Mouse (Mus musculus) kidney, adult 2 months (tissue): ENCODE measurements around the gene Deaf1. TPM values are rescaled to one million over a fixed set of nuclear protein-coding genes. Genes with fewer than 3 reads are reported as not detected.

Source experiments
- DNase-seq: peaks from one replicate; pipeline ENCODE4 v3.0.0; 2021
- H3K27ac ChIP-seq: fragments of 200-500 bp; 2 replicates; pipeline ENCODE4 v1.5.1; 2012; ENCODE audit warnings: low read depth, low read length, control low read depth, inconsistent platforms; ENCODE audit not compliant: insufficient read depth
- H3K27me3 ChIP-seq: fragments of 200-500 bp; replicated peaks from 2 replicates; pipeline ENCODE4 v1.6.1; 2012; ENCODE audit warnings: mild to moderate bottlenecking, moderate library complexity, low read length, inconsistent platforms; ENCODE audit not compliant: control insufficient read depth, insufficient read depth
- H3K36me3 ChIP-seq: fragments of 200-500 bp; 2 replicates; pipeline ENCODE4 v1.6.1; 2012; ENCODE audit warnings: mild to moderate bottlenecking, moderate library complexity, low read length, inconsistent platforms; ENCODE audit not compliant: control insufficient read depth, insufficient read depth
- H3K4me1 ChIP-seq: fragments of 200-500 bp; 2 replicates; pipeline ENCODE4 v1.6.1; 2011; ENCODE audit warnings: low read length; ENCODE audit not compliant: control insufficient read depth, insufficient read depth
- H3K4me3 ChIP-seq: fragments of 200-500 bp; 2 replicates; pipeline ENCODE4 v1.5.1; 2011; ENCODE audit warnings: mild to moderate bottlenecking, low read depth, low read length, control low read depth; ENCODE audit not compliant: insufficient read depth
- CTCF ChIP-seq: fragments of 200-500 bp; conservative IDR thresholded peaks from 2 replicates; pipeline ENCODE4 v1.5.1; 2011; ENCODE audit warnings: low read depth, mild to moderate bottlenecking, control low read depth, low read length, moderate library complexity, mixed read lengths; ENCODE audit not compliant: insufficient read depth, insufficient read length
- POLR2A ChIP-seq: fragments of 200-500 bp; IDR thresholded peaks from one replicate; pipeline ENCODE4 v1.6.1; 2011; ENCODE audit warnings: low read depth, low read length, control low read depth
- WGBS: fragments of 180-500 bp; shearing (Covaris S2); methylation state at CpG from one replicate; pipeline ENCODE4 v1.1.7; 2018; 5-methylcytosine and 5-hydroxymethylcytosine counted together
- polyA plus RNA-seq: library from polyadenylated mRNA; depleted of rRNA; stranded (reverse); fragments of >200 nt; gene quantifications from 2 replicates; pipeline ENCODE4 v1.2.3, GENCODE M21; 2012

Deaf1 gene
- polyA plus RNA-seq, 1 experiment = 26.8 TPM

- H3K27ac ChIP-seq = no peak overlapping the region
- DNase-seq = no peak
- 0 out of 2 replicates have a peak, but pooled peaks cover 1% of the 10 kb centered on the region for H3K36me3 ChIP-seq
- TF ChIP-seq POLR2A (no peak), CTCF (no peak)
- no peaks in the 10 kb centered on the region; the same call in 1 of the 2 replicates for H3K4me1 ChIP-seq
- no peak overlapping the region for H3K4me3 ChIP-seq
- WGBS = 89% methylated on average over 8 of the region's 8 CpGs
- no peaks in the 10 kb centered on the region for H3K27me3 ChIP-seq
Measured at GRCm38 (mm10) chr7:141315076-141315475, 12.4 kb downstream of the Deaf1 start.

- Histone ChIP-seq H3K4me3 (no peak overlapping the region), H3K27me3 (no peaks in the 10 kb centered on the region), H3K36me3 (0 out of 2 replicates have a peak, but pooled peaks cover 1% of the 10 kb centered on the region), H3K4me1 (no peaks in the 10 kb centered on the region; the same call in 1 of the 2 replicates), H3K27ac (no peak overlapping the region)
- WGBS = 85% methylated on average over 2 of the region's 2 CpGs
- TF ChIP-seq CTCF (no peak), POLR2A (no peak)
- DNase-seq = no peak
Measured at GRCm38 (mm10) chr7:141314416-141314815, 13.1 kb downstream of the Deaf1 start.

DNA sequence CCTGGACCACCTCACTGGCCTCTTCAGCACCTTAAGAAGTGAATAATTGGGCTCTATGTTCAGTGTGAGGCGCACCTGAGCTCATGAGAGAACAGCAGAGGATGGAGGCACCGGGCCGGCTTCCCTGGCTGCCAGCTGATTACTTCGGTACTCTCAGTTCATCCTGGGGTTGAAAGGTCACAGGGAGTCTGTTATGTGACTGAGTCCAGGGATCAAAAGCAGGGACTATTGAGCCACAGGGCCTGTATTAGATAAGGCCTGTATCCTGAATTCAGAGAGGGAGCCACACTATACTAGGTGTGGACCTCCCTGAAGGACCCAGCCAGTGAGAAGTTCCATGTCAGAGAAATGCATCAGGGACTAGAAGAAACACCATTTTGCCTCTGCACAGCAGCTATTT, 23.0 kb downstream of the Deaf1 start:
- TF ChIP-seq CTCF = no peak
- TF ChIP-seq POLR2A = no peak
- no peaks in the 10 kb centered on the region for H3K36me3 ChIP-seq

DNA sequence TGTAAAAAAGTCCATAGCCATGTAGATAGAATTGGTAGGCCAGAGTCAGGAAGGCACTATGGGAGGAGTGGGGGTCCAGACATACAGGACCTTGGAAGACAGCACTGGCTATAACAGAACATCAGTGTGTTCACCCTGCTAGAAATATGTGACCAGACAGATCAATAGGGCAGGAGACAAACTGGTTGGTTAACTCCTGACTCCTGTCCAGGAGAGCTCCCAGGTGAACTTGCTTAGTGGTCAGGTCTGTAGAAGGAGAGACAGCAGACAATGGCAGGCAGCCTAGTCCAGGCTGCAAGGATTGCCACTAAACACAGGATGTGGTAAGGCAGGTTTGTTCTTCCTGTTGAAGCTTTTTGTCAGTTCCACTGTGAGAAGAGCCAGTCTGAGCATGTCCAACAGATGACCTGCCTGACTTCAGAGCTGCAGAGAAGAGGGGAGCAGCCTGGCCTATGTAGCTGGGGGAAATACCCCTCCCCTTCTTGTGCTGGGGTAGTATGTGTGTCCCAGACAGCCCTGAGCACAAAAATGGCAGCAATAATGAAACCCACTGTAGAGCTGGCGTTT, 24.7 kb downstream of the Deaf1 start:
- Histone ChIP-seq H3K27me3 (no peaks in the 10 kb centered on the region), H3K27ac (no peak overlapping the region), H3K4me3 (no peak overlapping the region), H3K36me3 (no peaks in the 10 kb centered on the region), H3K4me1 (peaks cover 3% of the 10 kb centered on the region; the same call in 1 of the 2 replicates)
- 71% methylated on average over 1 of the region's 1 CpGs for WGBS
- peak; percentile 56 for DNase-seq
- no peak for TF ChIP-seq POLR2A
- no peak for TF ChIP-seq CTCF

More for the DNA sequence above, 23.0 kb downstream of the Deaf1 start:
- WGBS = 55% methylated on average over 4 of the region's 4 CpGs
- Histone ChIP-seq H3K4me1 (peaks cover 3% of the 10 kb centered on the region; the same call in 1 of the 2 replicates), H3K4me3 (no peak overlapping the region), H3K27me3 (no peaks in the 10 kb centered on the region), H3K27ac (no peak overlapping the region)
- DNase-seq = no peak

DNA sequence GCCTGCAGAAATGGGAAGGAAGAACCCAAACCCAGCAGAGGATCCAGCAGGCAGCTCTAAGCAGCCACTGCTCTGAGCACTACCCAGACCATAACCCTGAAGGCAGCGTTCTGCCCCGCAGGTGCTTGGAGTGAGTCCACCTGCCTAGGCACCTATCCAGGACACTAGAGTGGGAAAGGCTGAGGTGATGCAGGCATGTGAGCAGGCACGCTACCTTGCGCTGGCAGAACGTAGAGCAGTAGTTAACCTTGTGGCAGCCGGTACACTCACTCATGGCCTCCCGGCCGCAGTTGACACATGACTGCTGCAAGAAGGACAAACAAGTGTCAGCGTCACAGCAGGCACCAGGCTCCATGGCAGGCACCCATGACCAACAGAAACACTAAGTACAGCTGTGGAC, 26.1 kb downstream of the Deaf1 start:
- Histone ChIP-seq H3K36me3 (no peaks in the 10 kb centered on the region), H3K27me3 (no peaks in the 10 kb centered on the region), H3K27ac (no peak overlapping the region), H3K4me3 (no peak overlapping the region), H3K4me1 (peaks cover 3% of the 10 kb centered on the region; the same call in 1 of the 2 replicates)
- WGBS = 73% methylated on average over 9 of the region's 9 CpGs
- no peak for TF ChIP-seq POLR2A
- TF ChIP-seq CTCF = no peak
- peak; percentile 73 for DNase-seq

DNA sequence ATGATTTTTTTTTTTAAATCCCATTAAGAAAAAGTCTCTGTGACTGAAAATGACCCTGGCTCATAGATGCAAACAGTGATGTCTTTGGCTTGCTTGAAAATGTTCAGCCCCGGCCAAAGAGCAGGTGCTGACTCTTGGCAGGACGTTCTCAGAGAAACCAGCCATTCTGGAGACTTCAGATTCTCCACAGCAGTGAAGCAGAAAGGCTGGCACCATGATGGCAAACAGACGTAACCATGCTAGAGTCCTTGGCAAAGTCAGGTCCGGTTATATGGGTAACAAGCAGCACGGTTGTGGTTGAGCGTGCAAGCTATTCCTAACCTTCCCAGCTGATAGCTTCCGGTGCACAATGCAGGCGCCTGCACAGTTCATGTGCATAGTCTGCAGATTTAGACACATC, 28.3 kb downstream of the Deaf1 start:
- H3K4me3 ChIP-seq = no peak overlapping the region
- DNase-seq = peak; percentile 41
- no peak for TF ChIP-seq CTCF
- TF ChIP-seq POLR2A = no peak
- H3K27me3 ChIP-seq = 0 out of 2 replicates have a peak, but pooled peaks cover 2% of the 10 kb centered on the region
- WGBS = 81% methylated on average over 8 of the region's 8 CpGs
- no peaks in the 10 kb centered on the region for H3K36me3 ChIP-seq
- H3K4me1 ChIP-seq = peaks cover 3% of the 10 kb centered on the region; the same call in 1 of the 2 replicates
- no peak overlapping the region for H3K27ac ChIP-seq

DNA sequence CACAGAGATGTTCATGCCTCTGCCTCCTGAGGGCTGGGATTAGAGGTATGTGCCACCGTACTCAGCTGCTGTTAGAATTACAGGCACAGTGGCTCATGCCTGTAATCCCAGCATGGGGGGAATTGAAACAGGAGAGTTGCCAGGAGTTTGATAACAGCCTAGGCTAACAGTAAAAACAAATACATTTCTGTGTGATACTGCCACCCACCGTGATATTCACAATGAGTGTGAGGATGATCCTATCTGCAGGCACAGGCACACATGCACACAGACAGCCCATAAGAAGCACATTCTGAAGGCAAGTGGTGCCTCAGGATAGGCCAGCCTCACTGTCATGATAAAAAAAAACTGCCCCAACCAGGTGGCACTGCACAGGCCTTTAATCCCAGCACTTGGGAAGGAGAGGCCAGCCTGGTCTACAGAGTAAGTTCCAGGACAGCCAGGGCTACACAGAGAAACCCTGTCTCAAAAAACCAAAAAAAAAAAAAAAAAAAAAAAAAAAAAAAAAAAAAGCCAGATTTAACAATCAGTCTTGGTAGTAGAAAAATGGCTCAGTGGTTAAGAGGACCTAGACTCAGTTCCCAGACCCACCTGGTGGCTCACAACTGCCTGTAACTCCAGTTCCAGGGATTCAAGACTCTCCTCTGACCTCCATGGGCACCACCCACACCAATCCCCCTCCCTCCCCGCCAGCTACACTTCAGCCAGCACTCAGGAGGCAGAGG, 29.4 kb downstream of the Deaf1 start:
- H3K27ac ChIP-seq = no peak overlapping the region
- H3K4me3 ChIP-seq = no peak overlapping the region
- no peak for TF ChIP-seq POLR2A
- H3K4me1 ChIP-seq = peaks cover 8% of the 10 kb centered on the region
- no peaks in the 10 kb centered on the region for H3K36me3 ChIP-seq
- WGBS = 84% methylated on average over 3 of the region's 3 CpGs
- peaks cover 3% of the 10 kb centered on the region; the same call in 1 of the 2 replicates for H3K27me3 ChIP-seq
- no peak for DNase-seq
